Mouse (Mus musculus) Muller cell, postnatal 12 days (primary cell): ENCODE results near the gene B3galnt1.
"Not testable (repeated sequence)": the region's sequence is repeated elsewhere in the genome, so short reads cannot be mapped to it uniquely, and the experiment has no call there.

ENCODE experiments used
- DNase-seq: peaks from one replicate; pipeline ENCODE4 v3.0.0-alpha.2; 2015; ENCODE audit errors: inconsistent ontology term

The B3galnt1 gene

DNA sequence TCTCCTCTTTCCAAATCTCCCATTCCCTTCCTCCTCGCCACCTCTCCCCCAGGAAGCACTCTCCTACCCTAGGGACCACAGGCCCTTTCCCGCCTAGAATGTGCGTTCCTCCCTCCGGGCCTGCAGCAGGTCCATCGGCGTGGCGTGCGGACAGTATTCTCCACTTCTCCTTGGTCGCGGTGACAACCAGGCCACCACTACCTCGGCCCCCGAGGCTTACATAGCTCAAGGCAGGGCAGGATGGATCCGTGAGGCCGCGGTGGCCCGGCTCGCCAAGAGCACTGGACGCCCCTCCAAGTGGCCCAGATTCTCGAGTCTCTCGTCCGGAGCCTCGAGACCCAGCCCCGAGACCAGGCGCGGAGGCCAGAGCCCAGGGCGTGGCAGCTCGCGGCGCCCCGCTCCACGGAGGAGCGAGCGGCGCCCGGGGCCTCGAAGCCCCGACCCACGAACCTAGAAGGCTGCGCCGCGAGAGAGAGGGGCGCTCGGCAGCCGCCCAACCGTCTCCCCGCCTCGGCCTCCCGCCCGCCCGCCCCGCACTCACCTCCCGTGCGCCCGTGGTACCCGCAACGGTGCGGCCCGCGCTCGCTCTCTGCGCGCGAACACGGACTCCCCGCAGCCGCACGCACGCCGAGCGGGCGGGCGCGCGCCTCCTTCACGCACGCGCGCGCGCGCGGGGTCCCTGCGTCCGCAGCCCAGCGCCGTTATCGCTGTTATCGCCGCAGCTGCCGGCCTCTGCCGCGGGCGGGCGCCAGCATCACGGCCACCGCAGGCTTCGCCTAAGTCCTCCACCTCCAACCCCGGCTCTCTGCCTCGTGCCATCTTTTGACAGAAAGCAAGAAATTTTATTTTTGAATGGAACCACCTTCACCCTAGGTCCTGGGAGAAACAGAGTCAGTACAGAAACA is at the start of gene B3galnt1:
Gene B3galnt1 (minus strand): TSS at position 700 of the 905 bp plus-strand sequence.
- DNase-seq = peak; percentile 68

DNA sequence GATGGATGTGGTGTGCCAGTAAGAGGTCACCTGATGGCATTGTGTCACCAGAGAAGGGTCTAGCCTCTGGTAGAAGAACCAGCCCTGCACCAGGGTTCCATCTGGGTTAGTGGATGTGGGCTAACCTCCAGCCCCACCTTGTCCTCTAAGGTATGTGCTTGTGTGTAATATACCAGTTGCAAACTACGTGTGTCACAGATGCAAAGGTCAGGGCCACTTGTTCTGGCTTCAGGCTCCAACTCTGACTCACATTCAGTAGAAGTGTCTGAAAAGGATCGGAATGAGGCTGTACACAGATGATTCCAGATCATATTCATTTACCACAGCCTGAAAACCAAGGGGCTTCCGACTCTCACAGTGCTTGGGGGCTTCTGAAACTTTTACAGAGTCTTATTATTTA is 35.8 kb upstream of the B3galnt1 start:
- no peak for DNase-seq

DNA sequence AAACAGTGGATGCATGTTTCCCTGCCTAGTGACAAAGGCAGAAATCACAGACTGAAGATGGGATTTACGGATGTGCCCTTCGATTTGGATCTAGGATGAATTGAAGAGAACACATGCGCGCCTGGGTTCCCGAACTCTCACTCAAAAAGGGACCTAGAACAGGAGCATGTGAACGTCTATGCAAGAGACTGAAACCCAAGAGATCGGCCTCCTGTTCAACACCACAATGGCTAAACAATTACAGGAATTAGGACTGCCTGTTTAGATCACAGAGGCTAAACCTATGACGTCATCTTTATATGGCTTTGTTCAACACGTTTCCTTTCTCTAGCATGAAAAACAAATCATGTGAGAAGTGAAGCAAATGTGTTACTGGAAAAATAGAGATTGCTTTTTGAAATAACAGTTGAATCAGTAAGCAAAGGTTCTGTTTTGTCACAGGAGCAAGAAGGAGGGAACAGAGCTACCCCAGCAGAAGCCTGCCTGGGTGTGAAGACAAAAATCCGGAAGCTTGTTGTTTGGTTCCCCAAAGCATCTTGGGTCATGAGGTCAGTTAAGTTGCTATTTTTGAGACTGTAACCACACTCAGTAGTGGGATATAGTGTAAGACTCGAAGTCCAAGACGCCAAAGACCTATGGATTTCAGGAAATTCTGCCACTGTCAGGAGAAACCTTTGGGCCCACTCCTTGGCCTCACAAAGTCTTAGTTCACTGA is 35.1 kb upstream of the B3galnt1 start:
- DNase-seq = no peak

DNA sequence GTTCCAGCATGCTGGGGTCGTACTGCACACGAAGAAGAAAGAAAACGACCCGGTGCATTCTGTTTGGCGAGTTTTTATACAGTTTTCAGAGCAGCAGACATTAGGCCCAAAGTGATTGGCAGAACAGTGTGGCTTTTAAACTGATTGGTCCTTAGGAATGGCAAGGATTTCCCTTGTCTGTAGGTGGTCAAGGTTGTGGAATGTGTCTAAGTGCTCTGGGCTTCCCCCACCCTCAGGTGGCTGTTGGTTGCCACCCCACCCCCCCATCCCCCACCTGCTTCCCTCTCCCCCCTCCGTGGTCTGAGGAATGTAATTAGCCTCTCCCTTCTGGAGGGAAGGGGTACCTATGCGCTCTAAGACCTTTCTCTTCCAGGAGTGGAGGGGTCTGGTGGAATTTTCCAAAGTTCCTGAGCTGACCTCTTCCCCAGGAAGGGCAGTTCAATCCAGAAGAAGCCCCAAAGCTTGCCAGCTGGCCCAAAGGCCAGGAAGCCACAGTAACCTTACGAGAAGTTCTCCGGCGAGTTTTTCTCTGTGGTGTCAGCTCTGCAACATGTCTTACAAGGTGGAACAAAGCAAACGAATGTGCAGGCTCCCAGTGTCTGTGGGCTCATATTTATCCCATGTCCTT is 28.3 kb upstream of the B3galnt1 start:
- DNase-seq = no peak

DNA sequence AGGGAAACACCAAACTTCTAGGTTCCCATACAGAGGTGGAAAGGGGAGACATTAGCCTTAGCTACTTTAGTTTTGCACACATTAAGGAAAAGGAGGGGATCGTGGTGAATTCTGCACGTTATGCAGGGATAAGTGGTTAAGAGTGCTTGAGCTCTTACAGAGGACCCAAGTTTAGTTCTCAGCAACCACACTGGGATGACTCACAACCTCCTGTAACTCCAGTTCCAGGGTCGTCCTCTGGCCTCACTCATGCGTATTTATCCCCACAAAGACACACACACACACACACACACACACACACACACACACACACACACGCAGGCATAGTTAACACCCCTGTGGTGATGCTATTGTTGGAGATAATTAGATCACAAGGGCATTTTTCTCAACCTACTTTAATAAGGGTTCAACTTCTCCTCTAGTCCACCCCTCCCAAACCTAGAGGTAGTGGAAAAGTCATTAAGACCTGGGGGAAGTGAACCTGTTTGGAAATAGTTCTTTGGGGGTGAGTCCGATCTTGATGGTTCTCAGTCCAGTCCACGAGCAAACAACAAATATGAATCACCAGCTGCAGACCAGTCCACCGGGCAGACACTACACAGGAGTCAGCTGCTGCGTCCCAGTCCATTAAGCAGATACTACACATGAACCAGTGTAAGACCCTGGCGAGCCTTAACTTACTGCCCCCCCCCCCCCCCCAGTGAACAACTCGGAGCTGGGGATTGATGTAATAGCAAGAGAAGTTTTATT is 27.6 kb upstream of the B3galnt1 start:
- DNase-seq = peak; percentile 4

DNA sequence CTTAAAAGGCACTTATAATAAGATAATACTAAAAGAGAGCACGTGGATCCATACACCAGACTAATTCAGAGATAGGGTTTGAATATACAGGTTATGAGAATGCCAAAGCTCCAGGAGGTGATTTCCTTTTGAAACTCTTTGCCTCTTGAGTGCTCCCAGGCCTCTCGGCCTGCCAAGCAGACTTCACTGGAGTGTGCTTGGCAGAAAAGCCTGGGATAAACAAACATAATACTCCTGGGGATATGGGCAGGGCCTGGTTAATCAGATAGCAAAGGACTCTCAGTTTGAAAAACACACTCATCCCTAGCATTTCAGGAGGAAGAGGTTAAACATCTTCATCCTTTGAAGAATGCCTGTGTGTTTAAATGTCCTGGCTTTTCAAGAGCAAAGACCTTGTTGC is 25.4 kb upstream of the B3galnt1 start:
- DNase-seq = no peak

DNA sequence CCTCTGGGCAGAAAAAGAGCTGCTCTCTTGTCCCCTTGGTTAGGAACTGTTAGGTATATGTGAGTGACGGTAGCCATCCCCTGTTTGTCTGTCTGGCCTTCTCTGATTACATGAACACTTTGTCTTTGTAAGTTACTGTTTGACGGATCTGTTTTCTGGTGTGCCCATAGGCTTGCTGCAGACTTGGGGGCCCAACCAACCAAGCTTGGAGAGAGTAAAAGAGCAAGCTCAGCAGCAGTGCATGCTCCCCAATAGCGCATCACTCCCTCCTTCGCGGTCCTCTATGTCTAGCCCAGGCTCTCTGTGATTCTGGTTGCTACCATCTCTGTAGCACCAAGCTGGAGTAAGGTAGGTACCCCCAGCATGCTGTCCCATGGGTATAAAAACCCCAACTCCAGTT is 9.1 kb upstream of the B3galnt1 start:
- no peak for DNase-seq

DNA sequence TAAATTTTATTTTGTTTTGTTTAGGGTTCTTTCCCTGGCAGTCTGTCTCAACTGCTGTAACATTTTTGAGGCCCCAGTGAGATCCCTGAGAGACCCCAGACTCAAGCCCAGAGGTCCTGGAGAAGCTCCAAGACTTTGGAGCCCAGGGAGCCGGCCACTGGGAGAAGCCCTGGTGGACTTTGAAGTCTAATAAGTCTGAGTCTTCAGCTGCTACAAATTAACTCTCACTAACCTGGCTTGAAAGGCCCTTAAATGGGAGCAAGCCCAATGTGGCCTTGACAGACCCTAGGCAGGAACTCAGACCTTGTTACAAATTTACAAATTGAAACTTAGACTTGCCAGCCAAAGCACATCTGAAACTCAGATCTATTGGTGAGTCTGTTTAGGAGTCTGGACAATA is 8.7 kb upstream of the B3galnt1 start:
- no peak for DNase-seq

DNA sequence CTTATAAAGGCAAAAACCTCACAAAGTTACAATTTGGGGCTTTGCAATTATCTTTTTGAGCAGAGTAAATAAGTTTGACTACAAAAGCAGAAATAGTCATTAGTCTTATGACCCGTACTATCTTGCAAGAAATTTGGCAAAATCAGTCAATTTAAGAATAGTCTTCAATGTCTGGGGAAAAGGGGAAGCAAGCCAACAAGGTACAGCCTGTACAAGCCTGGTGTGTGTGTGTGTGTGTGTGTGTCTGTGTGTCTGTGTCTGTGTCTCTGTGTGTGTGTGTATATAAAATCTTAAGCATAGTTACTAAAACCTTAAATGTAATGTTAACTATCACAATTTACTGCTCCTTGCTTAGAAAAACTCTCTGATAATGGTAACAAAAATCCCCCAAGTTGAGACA is 8.2 kb upstream of the B3galnt1 start:
- no peak for DNase-seq

DNA sequence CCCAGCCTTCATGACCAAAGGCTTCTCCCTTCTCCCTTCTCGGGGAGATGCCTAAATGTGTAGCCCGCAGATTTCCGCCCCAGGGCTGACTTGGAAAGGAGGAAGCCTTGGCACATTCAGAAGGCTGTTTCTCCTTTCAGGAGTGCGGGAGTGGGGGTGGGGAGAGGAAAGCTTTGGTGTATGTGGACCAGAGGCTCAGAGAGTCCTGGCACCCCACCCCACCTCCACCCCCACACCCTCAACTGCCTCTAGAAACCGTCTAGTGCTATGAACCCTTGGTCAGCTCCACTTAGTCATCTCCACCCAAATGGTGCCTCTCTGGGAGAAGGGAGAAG is 373 bp upstream of the B3galnt1 start:
- peak; percentile 43 for DNase-seq

DNA sequence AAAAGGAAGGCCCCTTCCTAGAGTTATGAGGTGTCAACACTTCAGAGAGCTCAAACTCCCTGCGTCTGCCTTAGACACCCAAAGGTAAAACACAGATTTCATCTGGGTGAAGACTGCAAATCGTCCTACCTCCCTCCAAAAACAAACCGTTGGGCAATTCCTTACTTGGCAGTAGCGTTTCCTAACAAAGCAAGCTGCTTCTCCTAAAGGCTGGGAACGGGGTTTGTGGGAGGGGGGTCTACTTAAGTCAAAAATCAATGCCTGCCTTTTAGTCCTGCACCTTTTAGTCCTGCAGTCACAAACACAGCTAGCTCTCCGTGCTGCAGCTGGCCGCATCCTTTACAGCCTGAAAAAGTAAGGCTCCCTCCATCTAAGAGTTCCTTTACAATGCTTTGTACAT is 944 bp downstream of the B3galnt1 start:
- DNase-seq = no peak

DNA sequence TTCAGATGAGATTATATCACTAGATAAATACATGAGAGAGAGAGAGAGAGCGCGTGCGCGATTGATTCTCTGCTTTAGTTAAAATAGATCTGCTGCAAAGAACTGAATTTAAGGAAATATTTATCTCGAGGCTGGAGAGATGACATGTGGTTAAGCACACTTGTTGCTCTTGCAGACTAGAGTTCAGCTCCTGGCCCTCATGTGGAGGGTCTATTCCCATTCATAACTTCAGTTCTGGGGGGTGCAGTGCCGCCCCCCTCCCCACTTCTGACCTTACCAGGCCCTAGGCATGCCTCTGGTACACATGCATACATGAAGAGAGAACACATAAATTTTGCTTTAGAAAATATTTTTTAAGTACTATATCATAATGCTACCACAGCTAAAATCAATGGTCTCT is 1.5 kb downstream of the B3galnt1 start:
- DNase-seq = no peak

DNA sequence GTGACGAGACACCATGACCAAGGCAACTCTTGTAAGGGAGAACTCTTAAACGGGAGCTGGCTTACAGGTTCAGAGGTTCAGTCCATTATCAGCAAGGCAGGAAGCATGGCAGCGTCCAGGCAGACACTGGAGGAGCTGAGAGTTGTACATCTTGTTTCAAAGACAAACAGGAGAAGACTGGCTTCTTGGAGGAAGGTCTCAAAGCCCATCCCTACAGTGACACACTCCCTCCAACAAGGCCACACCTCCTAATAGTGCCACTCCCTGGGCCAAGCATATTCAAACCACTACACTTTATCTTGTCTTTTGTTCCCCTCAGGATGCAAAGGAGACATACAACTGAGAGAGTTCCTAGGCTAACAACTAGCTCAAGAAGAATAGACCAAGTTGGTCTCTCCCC is 2.6 kb downstream of the B3galnt1 start:
- DNase-seq = no peak

DNA sequence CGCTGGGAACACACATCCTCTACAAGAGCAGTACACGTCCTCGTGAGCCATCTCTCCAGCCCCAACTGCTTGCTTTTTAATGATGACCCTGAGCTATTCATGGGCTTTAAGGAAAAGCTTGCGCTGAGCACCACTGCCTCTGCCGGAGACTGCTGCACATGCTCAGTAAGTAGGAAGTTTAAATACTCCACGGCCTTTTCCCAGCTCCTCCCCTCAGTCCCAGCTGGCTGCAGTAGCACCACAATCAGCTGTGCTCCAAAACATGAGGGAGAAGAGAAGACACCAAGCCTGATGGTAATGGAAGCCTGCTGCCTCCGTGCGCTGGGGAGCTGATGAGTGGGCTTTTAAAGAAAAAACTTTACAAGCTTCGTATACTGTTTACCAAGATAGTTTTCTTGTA is 4.7 kb downstream of the B3galnt1 start:
- no peak for DNase-seq

DNA sequence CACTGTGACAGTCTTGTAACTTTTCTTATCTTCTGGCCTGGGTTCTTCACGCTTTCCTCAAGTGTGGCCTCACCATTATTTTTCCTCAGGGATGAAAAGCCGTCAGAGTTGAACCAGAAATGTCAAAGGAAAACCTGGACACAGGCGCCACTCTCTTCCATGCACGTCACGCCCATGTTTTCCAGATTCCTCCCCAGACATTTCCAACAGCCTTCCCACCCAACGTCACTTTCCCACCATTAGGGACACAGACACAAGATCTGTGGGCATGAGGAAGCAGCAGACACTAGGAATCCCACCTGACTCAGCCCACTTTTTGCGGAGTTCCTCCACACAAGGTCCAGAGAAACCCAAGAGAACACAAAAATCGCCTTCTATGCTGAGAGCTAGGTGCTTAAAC is 5.3 kb downstream of the B3galnt1 start:
- DNase-seq = no peak

DNA sequence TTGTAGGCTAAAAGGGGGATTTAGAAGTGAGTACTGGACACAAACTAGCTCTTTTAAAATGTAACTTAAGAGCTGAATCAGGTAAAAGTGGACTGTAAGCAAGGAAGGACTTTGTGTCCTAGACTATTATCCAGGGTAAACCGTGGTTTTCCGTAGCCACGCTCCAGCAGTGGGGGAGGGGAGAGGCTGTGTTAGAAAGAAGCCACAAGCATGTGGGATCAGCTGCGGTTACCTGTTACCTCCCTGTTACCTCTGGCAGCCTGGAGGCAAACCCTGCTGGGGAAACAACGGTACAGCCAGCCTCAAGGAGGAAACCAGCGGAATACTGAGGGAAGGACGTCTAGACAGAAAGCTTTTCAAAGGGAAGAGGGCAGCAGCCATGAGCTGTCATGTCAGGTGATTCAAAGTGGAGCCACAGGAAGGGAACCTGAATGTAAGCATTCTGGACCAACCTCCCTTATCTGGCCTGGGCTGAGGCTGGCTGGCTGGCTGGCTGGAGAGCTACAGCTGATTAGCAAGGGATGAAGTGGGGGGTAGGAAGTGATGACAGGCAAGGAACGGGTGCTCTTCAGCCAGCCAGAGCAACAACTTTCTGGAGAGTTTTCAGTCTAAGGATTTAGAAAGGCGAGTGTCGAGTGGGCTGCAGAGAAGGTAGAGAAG is 10.5 kb downstream of the B3galnt1 start:
- DNase-seq = no peak

DNA sequence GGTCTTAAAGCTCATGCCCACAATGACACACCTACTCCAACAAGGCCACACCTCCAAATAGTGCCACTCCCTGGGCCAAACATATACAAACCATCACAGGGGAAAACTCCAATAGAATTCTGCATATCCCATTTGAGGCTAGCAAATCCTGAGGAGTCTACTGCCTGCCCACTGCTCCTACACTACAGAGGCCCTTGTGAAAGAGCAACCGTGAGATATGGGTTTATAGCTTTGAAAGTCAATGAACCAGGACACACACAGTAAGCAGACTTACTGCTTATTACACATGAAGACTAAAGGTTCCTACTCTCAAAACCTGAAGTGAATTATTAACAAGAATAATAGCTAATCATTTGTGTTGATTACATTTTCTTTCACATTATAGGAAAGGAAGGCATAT is 15.0 kb downstream of the B3galnt1 start:
- no peak for DNase-seq

DNA sequence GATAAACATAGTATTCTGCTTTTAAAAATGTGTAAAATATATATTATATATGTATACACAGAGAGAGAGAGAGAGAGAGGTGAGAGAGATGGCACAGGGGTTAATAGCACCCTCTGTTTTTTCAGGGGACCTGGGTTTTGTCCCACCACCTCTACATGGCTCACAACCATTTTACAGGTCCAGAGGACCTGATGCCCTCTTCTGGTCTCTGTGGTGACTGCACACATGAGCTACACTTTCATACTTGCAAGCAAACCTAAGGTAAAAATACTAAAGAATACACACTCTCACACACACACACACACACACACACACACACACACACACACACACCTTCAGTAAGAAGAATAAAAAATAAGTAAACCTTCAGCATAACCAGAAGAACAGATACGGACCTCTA is 20.0 kb downstream of the B3galnt1 start:
- no peak for DNase-seq

DNA sequence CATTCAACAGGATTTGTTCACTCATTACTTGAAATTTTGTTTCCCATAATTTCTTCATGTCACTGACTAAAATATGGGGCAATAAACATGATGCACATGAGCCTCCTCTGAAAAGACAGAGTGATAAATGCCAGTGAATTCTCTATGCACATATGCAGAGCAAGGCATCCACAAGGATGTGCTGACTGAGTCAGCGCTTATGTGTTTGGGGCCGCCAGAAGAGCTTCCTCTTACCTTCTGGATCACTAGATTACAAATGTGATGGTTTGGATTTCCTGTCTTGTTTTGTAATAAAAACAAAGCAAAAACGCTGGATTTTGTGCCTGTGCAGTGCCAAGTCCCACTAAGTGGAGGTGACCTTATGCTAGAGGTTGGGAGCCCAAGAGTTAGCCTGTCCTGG is 22.0 kb downstream of the B3galnt1 start:
- DNase-seq = no peak

DNA sequence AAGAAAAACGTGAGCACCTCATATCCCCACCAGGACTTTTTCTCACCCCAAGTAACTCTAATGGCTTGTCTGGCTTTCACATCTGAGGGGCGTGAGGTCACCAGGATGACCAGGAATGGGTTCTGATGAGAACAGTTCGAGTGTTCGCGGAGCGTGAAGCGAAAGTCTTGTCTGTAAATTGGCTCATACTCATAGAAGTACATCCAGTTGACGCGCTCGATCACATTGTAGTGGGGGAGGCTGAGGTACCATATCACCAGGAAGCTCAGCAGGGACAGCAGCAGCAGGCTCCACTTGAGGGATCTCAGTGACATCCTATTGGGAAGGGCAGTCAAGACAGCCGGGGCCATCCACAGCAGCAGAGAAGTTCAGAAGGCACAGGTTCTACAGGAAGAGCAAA is 23.2 kb downstream of the B3galnt1 start:
- no peak for DNase-seq

DNA sequence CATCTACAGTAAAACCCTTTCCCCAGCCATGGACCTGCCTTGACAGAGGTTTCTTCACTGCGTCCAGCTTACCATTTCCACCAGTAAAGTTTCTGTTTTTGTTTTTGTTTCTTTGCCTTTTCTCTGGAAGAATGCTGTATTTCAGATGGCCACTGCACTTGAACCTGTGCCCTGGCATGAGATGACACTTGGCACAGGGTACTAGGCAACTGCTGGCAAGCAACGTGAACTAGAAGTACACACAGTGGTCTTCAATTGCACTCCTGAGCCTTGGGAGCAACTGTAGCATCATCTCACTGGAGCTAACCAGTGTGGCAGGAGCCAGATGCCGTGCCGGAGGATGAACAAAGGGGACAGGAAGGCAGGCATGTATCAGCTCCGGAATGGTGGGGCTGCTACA is 26.2 kb downstream of the B3galnt1 start:
- DNase-seq = no peak

DNA sequence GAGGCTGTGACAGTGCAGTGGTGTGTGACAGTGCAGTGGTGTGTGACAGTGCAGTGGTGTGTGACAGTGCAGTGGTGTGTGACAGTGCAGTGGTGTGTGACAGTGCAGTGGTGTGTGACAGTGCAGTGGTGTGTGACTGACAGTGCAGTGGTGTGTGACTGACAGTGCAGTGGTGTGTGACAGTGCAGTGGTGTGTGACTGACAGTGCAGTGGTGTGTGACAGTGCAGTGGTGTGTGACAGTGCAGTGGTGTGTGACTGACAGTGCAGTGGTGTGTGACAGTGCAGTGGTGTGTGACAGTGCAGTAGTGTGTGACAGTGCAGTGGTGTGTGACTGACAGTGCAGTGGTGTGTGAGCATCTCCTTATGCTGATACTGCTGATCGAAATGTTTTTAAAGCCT is 33.2 kb downstream of the B3galnt1 start:
- DNase-seq = not testable (repeated sequence)
